Mouse (Mus musculus) ovary, postnatal 14 days (tissue): Measurements from ENCODE around the gene Apoc3.
A peak's percentile ranks its signal among the peaks of the same experiment; 100 is the strongest.

ENCODE experiments used
- DNase-seq: peaks from one replicate; pipeline ENCODE4 v3.0.0; 2022; ENCODE audit warnings: low spot score

Apoc3 gene

DNA sequence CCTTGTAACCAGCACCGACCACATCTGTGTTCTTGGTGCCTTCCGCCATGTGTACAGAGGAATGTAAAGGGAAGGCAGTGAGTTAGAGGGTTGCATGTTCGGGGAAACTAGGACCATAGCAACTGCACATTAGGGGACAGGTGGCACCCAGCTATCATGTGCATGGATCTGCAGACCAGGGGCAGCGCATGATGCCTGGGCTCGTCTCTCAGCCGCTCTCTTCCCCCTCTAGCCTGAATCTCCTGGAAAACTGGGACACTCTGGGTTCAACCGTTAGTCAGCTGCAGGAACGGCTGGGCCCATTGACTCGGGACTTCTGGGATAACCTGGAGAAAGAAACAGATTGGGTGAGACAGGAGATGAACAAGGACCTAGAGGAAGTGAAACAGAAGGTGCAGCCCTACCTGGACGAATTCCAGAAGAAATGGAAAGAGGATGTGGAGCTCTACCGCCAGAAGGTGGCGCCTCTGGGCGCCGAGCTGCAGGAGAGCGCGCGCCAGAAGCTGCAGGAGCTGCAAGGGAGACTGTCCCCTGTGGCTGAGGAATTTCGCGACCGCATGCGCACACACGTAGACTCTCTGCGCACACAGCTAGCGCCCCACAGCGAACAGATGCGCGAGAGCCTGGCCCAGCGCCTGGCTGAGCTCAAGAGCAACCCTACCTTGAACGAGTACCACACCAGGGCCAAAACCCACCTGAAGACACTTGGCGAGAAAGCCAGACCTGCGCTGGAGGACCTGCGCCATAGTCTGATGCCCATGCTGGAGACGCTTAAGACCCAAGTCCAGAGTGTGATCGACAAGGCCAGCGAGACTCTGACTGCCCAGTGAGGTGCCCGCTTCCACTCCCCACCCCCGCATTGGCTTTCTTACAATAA, 5.6 kb downstream of the Apoc3 start:
- DNase-seq = peak; percentile 85

GRCm38 (mm10) chr9:46228491-46228890, 6.9 kb downstream of the Apoc3 start, which contains the start of gene Apoa1:
Gene Apoa1, plus strand, starts transcription at chr9:46228580.
- DNase-seq = no peak

- DNase-seq = no peak
Observed at GRCm38 (mm10) chr9:46227064-46227614, 8.3 kb downstream of the Apoc3 start.

- DNase-seq = no peak
Observed at GRCm38 (mm10) chr9:46224945-46225660, 10.3 kb downstream of the Apoc3 start.

DNA sequence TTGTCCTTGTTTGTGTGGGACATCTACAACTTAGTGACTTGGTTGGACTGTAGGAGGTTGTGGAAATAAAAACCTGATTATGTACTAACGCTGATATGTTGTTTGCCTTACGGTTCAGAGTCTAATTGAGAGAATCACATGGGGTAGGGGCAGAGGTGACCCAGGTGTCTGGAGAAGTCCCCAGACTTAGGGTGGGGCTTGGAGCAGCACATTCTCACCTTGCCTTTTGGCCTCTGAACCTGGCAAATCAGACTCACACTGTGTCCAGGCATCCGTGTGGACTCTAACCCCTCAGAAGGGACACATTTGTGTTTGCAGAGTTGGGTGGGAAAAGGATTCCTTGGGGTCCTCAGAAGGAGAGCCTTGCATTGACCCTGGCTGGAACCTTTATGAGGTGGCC, 11.3 kb downstream of the Apoc3 start:
- no peak for DNase-seq

GRCm38 (mm10) chr9:46223090-46223489, 12.3 kb downstream of the Apoc3 start:
- no peak for DNase-seq

DNA sequence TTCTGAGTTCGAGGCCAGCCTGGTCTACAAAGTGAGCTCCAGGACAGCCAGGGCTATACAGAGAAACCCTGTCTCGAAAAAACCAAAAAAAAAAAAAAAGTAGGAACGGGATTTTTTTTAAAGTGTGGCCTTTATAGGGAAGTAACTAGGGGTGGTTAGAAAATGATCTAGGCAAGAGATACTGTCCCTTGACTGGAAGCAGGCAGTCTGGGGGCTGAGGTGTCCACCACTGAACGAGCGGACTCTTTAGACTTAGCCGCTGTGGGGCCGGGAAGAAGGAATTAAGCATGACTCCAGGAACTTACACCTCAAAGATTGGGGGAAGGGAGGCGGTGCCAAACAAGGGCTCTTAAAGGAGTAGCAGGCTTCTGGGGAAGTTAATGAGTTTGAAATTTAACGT, 17.3 kb downstream of the Apoc3 start:
- DNase-seq = no peak

GRCm38 (mm10) chr9:46216744-46217470, 18.5 kb downstream of the Apoc3 start:
- DNase-seq = no peak

GRCm38 (mm10) chr9:46215338-46216322, 19.8 kb downstream of the Apoc3 start:
- no peak for DNase-seq

DNA sequence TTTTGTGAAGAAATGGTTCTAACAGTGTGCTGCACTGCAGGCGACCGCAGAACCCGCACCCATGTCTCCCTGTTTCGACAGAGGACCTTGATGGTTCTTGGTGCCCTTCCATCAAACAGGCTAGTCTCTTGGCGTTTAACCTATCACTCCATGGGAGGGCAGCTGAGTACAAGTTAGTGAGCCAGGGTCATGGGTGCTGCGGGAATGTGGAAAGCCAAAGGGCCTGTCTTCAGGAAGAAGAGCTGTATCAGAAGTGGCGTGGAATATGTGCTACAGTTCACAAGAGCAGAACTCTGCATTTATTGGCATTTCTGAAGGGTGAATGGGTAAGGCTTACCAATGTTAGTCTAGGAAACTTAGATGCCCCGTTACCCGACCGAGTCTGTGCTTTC, 20.5 kb downstream of the Apoc3 start:
- no peak for DNase-seq

DNA sequence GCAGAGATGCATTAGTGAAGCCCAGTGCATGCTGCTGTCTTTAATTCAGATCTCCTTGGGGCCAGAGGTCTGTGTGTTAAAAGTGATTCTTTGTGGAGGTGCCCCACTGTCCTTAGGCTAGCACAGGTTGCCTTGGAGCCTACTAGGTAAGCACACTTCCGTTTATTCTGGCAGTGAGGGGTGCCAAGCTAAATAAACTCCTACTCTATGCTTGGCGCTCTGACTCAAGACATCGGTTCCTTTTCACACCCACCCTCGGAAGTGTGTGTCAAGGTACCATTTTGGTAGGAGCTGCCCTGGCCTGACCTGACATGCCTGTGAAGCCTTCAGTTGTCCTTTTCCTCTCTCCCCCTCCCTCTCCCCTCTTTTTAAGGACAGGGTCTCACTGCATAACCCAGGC, 21.2 kb downstream of the Apoc3 start:
- DNase-seq = no peak

DNA sequence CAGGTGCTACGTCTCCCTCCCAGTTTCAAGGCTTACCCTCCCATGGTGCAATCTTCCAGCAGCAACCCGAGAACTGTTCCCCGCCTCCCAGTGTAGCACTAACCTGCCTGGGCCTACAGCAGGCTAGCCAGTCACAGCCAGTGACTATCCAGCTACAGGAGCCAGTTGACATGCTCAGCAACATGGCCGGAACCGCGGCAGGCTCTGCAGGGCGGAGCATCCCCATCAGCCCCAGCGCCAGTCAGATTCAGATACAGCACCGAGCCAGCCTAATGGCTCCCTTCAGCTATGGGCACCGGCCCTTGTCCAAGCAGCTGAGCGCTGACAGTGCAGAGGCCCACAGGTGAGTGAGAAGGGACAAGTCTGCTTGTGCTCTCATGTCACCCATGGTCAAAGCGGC, 25.0 kb downstream of the Apoc3 start:
- DNase-seq = no peak

DNA sequence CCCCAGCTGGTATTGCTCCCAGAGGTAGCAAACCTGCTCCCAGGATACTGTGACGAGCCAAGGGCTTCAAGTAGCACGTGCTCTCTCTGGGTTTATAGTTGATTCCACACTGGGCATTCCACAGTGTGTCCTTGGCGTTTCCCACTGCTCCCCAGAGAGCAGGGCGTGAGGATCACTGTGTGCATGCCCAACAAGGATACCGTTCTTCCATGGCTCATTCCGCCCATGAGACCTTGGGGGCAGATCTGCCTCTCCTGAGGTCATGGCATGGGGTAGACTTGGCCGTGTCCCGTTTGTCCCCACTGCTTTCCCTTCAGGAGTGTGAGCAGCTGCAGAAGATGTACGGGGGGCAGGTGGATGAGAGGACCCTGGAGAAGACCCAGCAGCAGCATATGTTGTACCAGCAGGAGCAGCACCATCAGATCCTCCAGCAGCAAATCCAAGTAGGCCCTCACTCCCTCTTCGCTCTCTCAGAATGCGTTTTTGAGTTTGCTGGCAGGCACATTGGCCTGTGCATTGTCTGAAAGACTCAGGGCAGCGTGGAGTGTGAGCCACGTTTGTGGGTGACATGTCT, 26.9 kb downstream of the Apoc3 start:
- no peak for DNase-seq

- DNase-seq = no peak
Observed at GRCm38 (mm10) chr9:46207501-46207869, 28.0 kb downstream of the Apoc3 start.

GRCm38 (mm10) chr9:46206834-46207500, 28.5 kb downstream of the Apoc3 start:
- DNase-seq = no peak

DNA sequence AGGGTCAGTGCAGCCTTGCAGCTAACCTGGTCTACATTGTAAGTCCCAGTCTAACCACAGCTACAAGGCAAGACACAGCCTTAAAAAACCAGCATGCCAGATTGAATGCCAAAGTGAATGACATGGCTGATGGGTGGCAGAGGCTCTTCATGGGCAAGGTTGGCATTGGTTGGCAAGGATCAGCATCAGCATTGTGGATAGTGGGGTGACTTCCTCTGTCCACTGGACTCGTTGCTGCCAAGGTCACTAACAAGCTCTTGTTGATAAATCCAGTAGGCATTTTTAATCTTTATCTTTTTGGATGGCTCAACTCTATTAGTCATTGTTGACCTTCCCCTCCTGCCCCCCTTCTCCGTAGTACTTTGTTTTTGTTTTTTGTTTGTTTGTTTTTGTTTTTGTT, 35.8 kb downstream of the Apoc3 start:
- no peak for DNase-seq

GRCm38 (mm10) chr9:46198936-46199335, 36.5 kb downstream of the Apoc3 start:
- no peak for DNase-seq

DNA sequence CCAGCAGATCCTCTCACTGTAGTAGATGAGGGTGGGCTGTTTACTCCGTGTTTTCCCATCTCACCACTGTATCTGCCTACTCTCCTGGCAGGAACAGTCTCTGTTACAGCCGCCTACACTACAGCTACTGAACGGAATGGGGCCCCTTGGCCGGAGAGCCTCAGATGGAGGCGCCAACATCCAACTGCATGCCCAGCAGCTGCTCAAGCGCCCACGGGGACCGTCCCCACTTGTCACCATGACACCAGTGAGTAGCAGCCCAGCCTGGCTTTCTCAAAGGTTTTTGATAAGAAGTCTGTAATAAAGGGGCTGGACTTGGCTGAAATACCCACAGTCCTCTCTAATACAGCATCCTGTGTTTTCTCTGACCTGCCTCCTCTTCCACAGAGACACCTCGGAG, 37.0 kb downstream of the Apoc3 start:
- DNase-seq = no peak

DNA sequence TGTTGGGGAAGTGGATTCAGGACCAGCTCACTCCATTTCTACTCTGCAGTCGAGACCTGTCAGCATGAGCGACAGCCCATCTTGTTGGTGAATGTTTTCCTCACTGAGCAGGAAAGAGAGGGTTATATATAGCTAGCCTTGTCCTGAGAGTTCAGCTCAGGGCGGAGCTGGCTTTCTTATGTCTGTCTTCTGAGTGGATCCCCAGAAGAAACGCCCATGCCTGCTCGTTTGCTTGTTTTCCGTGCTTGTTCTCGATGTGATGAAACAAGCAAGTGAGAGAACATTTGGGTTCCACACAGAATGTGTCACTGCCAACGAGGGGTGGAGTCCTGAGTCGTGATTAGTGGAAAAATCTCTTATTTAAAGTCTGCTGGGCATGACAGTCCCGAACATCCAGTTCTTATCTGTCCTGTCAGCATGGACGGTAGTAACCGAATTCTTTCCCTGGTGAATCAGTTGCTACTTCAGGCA, 38.7 kb downstream of the Apoc3 start:
- no peak for DNase-seq

- DNase-seq = no peak
Observed at GRCm38 (mm10) chr9:46194809-46195208, 40.6 kb downstream of the Apoc3 start.
